Mouse (Mus musculus) liver, embryonic 13.5 days (tissue): ENCODE measurements around the gene Sos1. TPM values are rescaled to one million over a fixed set of nuclear protein-coding genes. Genes with fewer than 3 reads are reported as not detected.

Experiments
- ATAC-seq: fragments of 200-750 bp; cut with Nextera tagmentation; 2 replicates; pipeline ENCODE4 v1.8.0; 2017; ENCODE audit warnings: low read depth, mild to moderate bottlenecking, moderate number of reproducible peaks, moderate library complexity
- DNase-seq: peaks from one replicate; pipeline ENCODE4 v3.0.0; 2022
- H3K27ac ChIP-seq: fragments of 300-500 bp; sonication (generic); 2 replicates; pipeline ENCODE4 v1.5.1; 2015; ENCODE audit warnings: moderate library complexity, mild to moderate bottlenecking, inconsistent platforms
- H3K27me3 ChIP-seq: fragments of 300-500 bp; sonication (generic); 2 replicates; pipeline ENCODE4 v1.6.1; 2015; ENCODE audit warnings: mild to moderate bottlenecking, inconsistent platforms
- H3K36me3 ChIP-seq: fragments of 300-500 bp; sonication (generic); 2 replicates; pipeline ENCODE4 v1.6.1; 2015; ENCODE audit warnings: mild to moderate bottlenecking, inconsistent platforms
- H3K4me1 ChIP-seq: fragments of 300-500 bp; sonication (generic); replicated peaks from 2 replicates; pipeline ENCODE4 v1.6.1; 2015; ENCODE audit warnings: inconsistent platforms
- H3K4me2 ChIP-seq: fragments of 300-500 bp; sonication (generic); 2 replicates; pipeline ENCODE4 v1.6.1; 2015; ENCODE audit warnings: inconsistent platforms, mild to moderate bottlenecking, moderate library complexity
- H3K4me3 ChIP-seq: fragments of 300-500 bp; sonication (generic); replicated peaks from 2 replicates; pipeline ENCODE4 v1.5.1; 2015; ENCODE audit warnings: mild to moderate bottlenecking, inconsistent platforms
- H3K9ac ChIP-seq: fragments of 300-500 bp; sonication (generic); 2 replicates; pipeline ENCODE4 v1.6.1; 2015; ENCODE audit warnings: mild to moderate bottlenecking, inconsistent platforms
- H3K9me3 ChIP-seq: fragments of 300-500 bp; sonication (generic); replicated peaks from 2 replicates; pipeline ENCODE4 v1.6.1; 2016; ENCODE audit warnings: inconsistent platforms
- WGBS: fragments of 180-500 bp; shearing (Covaris S2); methylation state at CpG from one replicate; pipeline ENCODE4 v1.1.7; 2015; ENCODE audit not compliant: insufficient replicate concordance; 5-methylcytosine and 5-hydroxymethylcytosine counted together
- polyA plus RNA-seq: library from polyadenylated mRNA; unstranded; fragments of >200 nt; fragmentation: Nextera tagmentation; extraction: Ambion mirVana; gene quantifications from 2 replicates; pipeline ENCODE4 v1.2.1, GENCODE M21; 2015

Sos1 gene
- polyA plus RNA-seq, 1 experiment from 2014 or later: 1.1 TPM

DNA sequence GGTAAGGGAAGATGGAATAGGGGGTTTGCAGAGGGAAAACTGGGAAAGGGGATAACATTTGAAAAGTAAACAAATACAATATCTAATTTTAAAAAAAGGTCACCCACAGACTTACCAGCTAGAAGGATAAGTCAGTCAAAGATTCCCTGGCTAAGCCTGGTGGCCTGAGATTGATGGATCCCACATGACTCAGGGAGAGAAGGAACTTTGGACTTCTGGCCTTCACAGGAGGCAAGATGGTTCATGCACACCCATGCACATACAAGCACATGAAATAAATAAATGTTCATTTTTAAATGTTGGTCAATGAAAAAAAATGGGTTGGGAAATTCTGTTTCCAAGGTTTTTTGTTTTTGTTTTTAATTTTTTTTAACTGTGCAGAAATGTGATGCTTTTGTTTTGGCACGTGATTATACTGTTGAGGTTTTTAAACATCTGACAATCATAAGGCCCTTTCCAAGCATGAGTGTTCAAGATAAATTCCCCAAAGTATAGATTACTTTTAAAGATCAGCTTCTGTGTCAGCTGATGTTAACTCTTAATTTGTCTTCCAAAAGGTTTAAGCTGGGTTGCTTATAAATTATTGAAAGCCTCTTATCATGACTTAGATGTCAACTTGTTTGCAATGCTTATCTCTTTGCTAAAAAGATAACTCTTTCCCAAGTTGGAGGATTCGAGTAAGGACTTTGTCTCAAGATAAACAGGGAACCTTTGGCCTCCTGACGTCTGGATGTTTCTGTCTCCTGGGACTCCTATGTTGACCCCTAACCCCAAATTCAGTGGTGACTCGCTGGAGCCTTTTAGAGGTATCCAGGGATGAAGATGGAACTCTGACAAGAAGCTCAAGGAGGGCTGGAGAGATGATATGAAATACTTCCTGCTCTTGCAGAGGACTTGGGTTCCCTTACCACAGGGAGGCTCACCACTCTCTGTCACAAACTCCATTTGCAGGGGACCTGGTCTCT is 29.5 kb upstream of the Sos1 start:
- H3K4me2 ChIP-seq: no peak overlapping the region
- H3K9ac ChIP-seq: no peak overlapping the region
- DNase-seq: no peak
- peaks cover 23% of the 10 kb centered on the region for H3K4me1 ChIP-seq
- no peak overlapping the region for H3K27ac ChIP-seq
- no peaks in the 10 kb centered on the region for H3K27me3 ChIP-seq
- H3K9me3 ChIP-seq: no peaks in the 10 kb centered on the region
- no peak for ATAC-seq
- H3K36me3 ChIP-seq: no peaks in the 10 kb centered on the region
- no peak overlapping the region for H3K4me3 ChIP-seq
- WGBS: 31% methylated on average over 4 of the region's 4 CpGs

DNA sequence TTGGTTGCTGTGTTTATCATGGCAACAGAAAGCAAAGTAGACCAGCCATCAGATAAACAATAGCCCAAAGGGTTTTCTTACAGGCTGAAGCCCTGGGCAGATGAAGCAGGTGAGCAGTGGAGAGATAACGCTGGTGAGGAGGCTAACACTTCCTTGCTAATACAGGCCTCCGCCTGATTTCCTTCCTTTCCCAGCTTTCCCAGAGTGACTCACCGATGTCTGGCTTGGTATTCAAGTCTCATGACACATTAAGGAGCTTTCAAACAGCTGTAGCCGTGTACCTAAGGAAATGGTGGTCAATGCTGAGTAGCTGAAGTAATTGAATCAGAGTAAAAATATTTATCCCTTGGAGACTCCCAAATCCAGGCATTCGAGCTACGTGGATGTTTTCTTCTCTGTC is 25.5 kb upstream of the Sos1 start:
- DNase-seq (no peak), ATAC-seq (no peak)
- Histone ChIP-seq H3K9me3 (no peaks in the 10 kb centered on the region), H3K36me3 (no peaks in the 10 kb centered on the region), H3K4me1 (peaks cover 22% of the 10 kb centered on the region), H3K4me2 (no peak overlapping the region), H3K4me3 (no peak overlapping the region), H3K27me3 (no peaks in the 10 kb centered on the region), H3K27ac (no peak overlapping the region), H3K9ac (no peak overlapping the region)
- WGBS: 58% methylated on average over 6 of the region's 6 CpGs

DNA sequence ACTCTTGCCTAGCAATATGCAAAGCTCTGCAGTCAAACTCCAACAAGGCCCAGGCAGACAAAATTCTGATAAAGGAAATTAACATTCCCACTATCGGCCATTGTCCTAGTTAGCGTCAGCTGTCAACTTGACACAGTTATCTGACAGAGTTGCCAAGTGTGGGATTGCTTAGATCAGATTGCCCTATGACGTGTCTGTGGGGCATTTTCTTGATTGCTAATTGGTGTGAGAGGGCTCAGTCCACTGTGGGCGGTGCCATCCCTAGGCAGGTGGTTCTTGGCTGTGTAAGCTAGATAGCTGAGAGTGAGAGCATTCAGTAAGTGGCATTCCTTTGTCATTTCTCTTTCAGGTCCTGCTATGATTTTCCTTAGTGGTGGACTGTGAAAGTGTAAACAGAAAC is 25.1 kb upstream of the Sos1 start:
- Histone ChIP-seq H3K27ac (no peak overlapping the region), H3K4me2 (no peak overlapping the region), H3K27me3 (no peaks in the 10 kb centered on the region), H3K36me3 (no peaks in the 10 kb centered on the region), H3K9ac (no peak overlapping the region), H3K4me1 (peaks cover 27% of the 10 kb centered on the region), H3K9me3 (no peaks in the 10 kb centered on the region), H3K4me3 (no peak overlapping the region)
- DNase-seq (no peak), ATAC-seq (no peak; the same call in 1 of the 2 replicates)
- WGBS: 62% methylated on average over 4 of the region's 4 CpGs

DNA sequence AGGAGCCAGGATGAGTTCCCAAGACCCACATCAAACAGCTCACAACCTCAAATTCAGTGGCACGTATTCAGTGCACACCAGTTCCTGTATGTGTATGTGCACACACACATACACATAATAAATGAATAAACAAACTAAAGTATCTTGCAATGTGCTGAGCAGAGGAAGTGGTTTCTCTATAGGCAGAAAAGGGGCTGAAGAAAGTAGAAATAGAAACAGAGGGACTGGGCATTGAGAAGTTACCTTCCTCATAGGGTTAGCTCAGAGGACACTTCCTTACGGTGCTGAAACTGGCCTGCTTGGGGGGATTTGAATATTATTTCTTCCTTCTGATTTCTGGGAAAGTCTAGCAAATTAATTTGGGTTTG is 21.5 kb upstream of the Sos1 start:
- H3K27me3 ChIP-seq: no peaks in the 10 kb centered on the region
- H3K9ac ChIP-seq: no peak overlapping the region
- H3K9me3 ChIP-seq: no peaks in the 10 kb centered on the region
- no peaks in the 10 kb centered on the region for H3K36me3 ChIP-seq
- H3K4me3 ChIP-seq: no peak overlapping the region
- ATAC-seq: no peak
- 53% methylated on average over 2 of the region's 2 CpGs for WGBS
- no peak for DNase-seq
- peaks cover 21% of the 10 kb centered on the region for H3K4me1 ChIP-seq
- H3K4me2 ChIP-seq: no peak overlapping the region
- H3K27ac ChIP-seq: no peak overlapping the region; the same call in 1 of the 2 replicates

DNA sequence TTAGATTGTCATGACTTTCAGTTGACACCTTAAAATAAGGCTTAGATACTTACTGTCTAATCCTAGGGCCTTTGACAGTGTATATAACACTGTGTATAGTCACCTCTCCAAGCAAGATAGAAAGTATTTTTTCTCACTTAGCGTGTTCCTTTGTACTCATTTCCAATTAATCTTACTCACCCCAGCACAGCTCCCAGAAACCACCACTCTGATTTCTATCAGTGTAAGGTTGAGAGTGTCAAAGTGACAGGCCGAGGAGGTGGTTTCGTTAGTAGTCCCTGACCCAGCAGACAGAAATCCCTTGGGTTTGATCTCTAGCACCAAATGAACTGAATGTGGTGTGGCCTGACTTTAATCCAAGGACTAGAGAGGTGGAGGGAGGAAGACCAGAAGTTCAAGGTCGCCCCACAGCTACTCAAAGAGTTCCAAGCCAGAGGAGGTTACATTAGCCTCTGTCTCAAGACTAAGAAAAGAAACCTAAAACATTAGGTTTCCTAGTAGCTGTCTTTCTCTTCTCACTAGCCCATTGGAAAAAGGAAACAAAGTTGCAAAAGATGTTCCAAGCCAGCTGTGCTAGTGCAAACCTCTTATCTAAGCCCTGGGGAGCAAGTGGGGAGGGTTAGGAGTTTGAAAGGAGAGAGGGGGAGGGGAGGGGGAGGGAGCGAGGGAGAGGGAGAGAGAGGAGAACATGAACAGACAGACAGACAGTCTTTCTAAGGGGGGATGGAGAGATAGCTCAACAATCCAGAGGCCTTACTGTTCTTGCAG is 21.0 kb upstream of the Sos1 start:
- H3K4me3 ChIP-seq: no peak overlapping the region
- WGBS: 22% methylated on average over 5 of the region's 5 CpGs
- no peaks in the 10 kb centered on the region for H3K36me3 ChIP-seq
- no peaks in the 10 kb centered on the region for H3K27me3 ChIP-seq
- no peak overlapping the region for H3K9ac ChIP-seq
- DNase-seq (no peak), ATAC-seq (peak; percentile 58)
- no peaks in the 10 kb centered on the region for H3K9me3 ChIP-seq
- no peak overlapping the region for H3K4me2 ChIP-seq
- peak overlapping the region; percentile 5; the same call in 1 of the 2 replicates for H3K27ac ChIP-seq
- H3K4me1 ChIP-seq: peaks cover 24% of the 10 kb centered on the region

DNA sequence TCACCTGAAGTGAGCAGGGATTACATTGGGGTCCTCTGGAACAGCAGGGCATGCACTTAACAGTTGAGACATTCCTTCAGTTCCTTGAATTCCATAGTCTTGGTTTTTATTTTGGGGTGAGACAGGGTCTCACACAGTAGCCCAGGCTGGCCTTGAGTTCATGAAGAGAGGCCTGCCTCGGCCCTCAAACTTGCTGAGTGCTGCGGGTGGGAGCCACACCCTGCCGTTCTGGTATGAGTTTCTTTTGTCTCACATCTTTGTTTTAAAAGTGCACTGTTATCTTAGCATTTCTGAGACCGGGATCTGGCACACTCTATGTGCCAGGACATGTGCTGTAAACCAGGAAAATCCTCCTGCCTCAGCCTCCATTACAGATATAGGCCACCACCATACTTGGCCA is 19.8 kb upstream of the Sos1 start:
- Histone ChIP-seq H3K27me3 (no peaks in the 10 kb centered on the region), H3K9ac (no peak overlapping the region), H3K36me3 (no peaks in the 10 kb centered on the region), H3K4me1 (peaks cover 24% of the 10 kb centered on the region), H3K4me2 (no peak overlapping the region), H3K4me3 (no peak overlapping the region), H3K27ac (no peak overlapping the region), H3K9me3 (no peaks in the 10 kb centered on the region)
- ATAC-seq (no peak), DNase-seq (no peak)
- WGBS: 33% methylated on average over 4 of the region's 4 CpGs

DNA sequence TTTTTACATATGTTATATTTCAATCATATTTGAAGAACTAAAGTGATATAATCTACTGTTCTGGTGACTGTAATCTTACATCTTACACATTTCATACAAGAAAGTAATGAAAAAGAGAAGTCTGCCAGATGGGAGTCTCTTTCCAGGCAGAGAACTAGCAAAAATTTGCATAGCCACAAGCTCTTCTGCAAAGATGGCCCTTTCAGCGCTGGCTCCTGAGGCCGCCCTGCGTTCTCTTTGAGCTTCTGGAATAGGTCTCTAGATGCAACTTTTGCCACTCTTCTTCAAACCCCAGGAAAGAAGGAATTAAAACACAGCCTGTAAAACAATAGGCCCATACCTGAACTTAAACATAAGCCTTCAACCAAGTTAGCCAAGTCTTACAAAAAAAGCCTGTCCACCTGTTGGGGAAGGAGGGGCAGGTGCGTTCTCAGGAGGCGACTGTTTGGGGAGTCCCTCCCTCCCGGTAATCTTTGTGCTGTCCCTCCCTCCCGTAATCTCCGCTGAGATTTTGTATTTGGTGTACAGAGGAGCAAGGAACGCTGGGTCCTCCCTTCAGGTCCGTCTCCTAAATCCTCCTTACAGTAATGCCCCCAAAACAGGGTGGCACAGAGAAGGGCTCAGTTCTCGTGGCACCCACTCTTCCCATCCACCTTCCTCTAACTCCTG is 18.5 kb upstream of the Sos1 start:
- Histone ChIP-seq H3K9me3 (no peaks in the 10 kb centered on the region), H3K4me1 (peaks cover 24% of the 10 kb centered on the region), H3K36me3 (no peaks in the 10 kb centered on the region), H3K27me3 (no peaks in the 10 kb centered on the region), H3K4me3 (no peak overlapping the region), H3K27ac (no peak overlapping the region), H3K9ac (no peak overlapping the region), H3K4me2 (no peak overlapping the region)
- 58% methylated on average over 11 of the region's 11 CpGs for WGBS
- no peak for DNase-seq
- no peak for ATAC-seq

DNA sequence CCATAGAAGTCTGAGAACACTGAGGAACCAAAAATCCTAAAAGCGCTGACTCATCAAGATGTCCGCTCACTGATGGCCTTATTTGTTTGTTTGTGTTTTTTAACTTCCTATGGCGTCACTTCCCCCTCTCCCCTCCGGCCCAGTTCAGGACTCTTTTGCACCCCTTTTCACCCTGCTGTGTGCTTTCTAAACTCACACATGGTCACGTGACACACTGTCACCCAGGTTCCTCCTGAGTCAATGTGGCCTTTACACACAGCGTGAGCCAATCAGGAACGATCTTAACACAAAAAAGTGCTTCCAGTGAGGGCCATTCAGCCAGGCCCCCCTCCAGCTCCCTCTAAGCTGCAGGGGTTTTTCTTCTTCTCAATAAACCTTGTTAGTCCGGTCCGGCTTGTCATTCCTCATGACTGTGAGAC is 16.9 kb upstream of the Sos1 start:
- WGBS: 81% methylated on average over 9 of the region's 9 CpGs
- no peak for ATAC-seq

DNA sequence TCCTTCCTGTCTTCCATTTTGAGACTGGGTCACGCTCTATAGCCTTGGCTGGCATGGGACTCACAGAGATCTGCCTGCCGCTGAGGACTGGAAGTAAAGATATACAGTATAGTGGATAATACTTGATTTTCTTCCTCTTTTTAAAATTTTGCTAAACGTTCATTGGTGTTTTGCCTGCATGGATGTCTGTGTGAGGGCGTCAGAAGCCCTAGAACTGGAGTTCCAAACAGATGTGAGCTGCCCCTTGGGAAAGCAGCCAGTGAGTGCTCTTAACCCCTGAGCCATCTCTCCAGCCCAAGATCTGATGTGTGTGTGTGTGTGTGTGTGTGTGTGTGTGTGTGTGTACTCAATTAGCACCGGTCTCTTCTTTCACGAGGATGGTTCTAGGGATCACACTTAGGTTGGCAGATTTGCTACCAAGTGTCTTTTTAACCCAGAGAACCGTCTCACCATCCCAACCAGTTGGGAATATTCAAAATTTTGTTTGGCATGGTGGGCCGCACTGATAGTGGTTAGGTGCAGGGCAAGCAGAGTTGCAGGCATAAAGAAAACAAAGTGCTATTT is 16.4 kb upstream of the Sos1 start:
- Histone ChIP-seq H3K4me1 (peaks cover 16% of the 10 kb centered on the region), H3K4me2 (no peak overlapping the region), H3K9ac (no peak overlapping the region), H3K27ac (no peak overlapping the region), H3K9me3 (no peaks in the 10 kb centered on the region), H3K4me3 (no peak overlapping the region), H3K36me3 (no peaks in the 10 kb centered on the region), H3K27me3 (no peaks in the 10 kb centered on the region)
- DNase-seq (no peak), ATAC-seq (no peak)
- WGBS: 77% methylated on average over 8 of the region's 8 CpGs

More for the DNA sequence above, 16.9 kb upstream of the Sos1 start:
- no peak overlapping the region for H3K4me3 ChIP-seq
- H3K4me2 ChIP-seq: no peak overlapping the region
- no peak overlapping the region for H3K9ac ChIP-seq
- no peak overlapping the region for H3K27ac ChIP-seq
- DNase-seq: no peak
- no peaks in the 10 kb centered on the region for H3K36me3 ChIP-seq
- no peaks in the 10 kb centered on the region for H3K27me3 ChIP-seq
- no peaks in the 10 kb centered on the region for H3K9me3 ChIP-seq
- H3K4me1 ChIP-seq: peaks cover 19% of the 10 kb centered on the region

DNA sequence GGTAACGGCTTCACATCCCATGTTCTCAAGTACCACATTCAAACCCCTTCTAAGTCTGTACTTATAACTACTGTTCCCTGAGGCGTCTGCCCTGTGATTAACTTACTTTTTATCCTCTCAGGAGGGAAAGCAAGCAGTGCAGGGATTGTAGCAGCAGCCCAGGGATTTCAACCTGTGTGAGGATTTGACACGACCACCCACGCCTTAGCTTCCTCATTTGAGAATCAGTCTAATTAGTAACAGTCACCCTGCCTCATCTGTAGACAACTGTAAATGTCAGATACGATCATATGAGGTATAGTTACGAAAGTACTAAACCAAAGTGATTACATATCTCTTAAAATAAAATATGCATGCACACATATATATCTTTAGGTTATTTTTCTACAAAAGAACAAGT is 15.9 kb upstream of the Sos1 start:
- DNase-seq (no peak), ATAC-seq (no peak)
- no peak overlapping the region for H3K4me2 ChIP-seq
- no peak overlapping the region for H3K27ac ChIP-seq
- no peak overlapping the region for H3K4me3 ChIP-seq
- no peaks in the 10 kb centered on the region for H3K27me3 ChIP-seq
- WGBS: 73% methylated on average over 6 of the region's 6 CpGs
- peaks cover 14% of the 10 kb centered on the region for H3K4me1 ChIP-seq
- H3K36me3 ChIP-seq: no peaks in the 10 kb centered on the region
- no peaks in the 10 kb centered on the region for H3K9me3 ChIP-seq
- H3K9ac ChIP-seq: no peak overlapping the region

DNA sequence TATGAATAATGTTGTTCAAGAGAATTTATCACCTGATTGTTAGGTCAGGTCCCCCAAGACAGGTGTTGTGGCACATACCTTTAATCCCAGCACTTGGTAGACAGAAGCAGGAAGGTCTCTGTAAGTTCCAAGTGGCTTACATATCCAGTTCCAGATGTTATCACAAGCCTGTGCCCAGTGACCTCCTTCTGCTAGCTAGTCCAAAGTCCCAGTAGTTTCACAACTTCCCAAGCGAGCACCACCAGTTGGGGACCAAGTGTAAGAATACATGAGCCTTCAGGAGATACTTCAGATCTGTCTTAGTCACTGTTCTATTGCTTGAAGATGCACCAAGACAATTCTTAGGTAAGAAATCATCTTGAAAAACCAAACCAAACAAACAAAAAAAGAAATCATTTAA is 13.6 kb upstream of the Sos1 start:
- WGBS: 52% methylated on average over 1 of the region's 1 CpGs
- Histone ChIP-seq H3K9me3 (no peaks in the 10 kb centered on the region), H3K9ac (no peak overlapping the region), H3K4me1 (0 out of 2 replicates have a peak, but pooled peaks cover 5% of the 10 kb centered on the region), H3K4me2 (no peak overlapping the region), H3K4me3 (no peak overlapping the region), H3K27me3 (no peaks in the 10 kb centered on the region), H3K27ac (no peak overlapping the region), H3K36me3 (no peaks in the 10 kb centered on the region)
- no peak for DNase-seq
- ATAC-seq: no peak
